Mouse (Mus musculus) yolk sac, embryonic 10.5 days (tissue): ENCODE data around the gene Fbxw4.
A peak's percentile ranks its signal among the peaks of the same experiment; 100 is the strongest.
"Not testable (repeated sequence)": the region's sequence is repeated elsewhere in the genome, so short reads cannot be mapped to it uniquely, and the experiment has no call there.

Experiments
- DNase-seq: peaks from one replicate; pipeline ENCODE4 v3.0.0-alpha.2; 2017; ENCODE audit warnings: low spot score

Fbxw4 gene

DNA sequence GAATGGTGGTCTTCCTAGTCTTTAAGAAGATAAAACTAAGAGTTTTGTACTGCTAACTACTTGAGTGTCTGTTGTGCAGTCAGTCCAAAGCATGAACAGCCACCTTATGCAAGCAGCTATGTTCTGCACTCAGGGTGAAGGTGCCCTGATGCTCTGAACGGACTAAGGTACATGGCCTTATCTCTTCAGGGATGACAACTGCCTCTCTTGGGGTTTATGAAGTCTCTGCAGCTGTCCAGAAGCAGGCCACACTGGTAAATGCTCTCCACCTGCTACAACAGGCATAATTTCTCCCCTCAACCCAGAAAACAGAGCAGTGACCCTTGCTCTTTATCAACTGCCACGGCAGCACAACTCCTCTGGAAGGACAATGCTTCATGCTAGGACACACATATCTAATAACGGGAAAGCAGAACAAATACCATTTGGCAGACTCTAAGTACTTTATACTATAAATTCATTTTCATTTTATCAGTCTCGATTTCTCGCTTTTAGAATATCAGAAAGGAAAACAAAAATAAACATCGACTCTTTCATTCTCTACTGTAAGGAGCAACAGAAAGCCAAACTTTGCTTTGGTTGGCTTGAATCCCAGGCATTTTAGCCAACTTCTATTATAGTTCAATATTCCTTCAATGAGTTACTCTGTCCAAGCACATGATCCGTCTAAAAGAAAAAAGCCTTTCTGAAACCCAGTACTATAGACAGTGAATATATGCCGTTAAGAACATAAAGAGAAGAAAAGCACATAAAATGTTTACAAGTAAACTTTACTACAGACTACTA is 3.1 kb downstream of the Fbxw4 start:
- no peak for DNase-seq

DNA sequence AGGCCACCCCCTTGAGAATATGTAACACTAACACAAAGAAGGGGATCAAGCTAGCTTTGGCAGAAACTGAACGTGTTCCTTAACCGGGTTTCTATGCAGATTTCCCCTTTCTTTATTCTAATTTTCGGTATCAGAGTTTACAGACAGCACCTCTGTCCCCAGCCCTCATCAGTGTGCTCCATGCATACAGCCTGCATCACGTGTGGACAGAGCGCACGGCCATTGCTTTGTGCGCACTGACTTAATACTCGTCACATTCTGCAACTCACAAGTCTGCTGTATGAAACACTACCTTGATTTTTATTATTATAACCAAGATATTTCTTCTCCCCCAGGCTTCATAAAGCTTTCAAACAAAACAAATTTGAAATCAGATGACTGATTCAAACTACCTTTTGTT is 4.2 kb downstream of the Fbxw4 start:
- DNase-seq: no peak

DNA sequence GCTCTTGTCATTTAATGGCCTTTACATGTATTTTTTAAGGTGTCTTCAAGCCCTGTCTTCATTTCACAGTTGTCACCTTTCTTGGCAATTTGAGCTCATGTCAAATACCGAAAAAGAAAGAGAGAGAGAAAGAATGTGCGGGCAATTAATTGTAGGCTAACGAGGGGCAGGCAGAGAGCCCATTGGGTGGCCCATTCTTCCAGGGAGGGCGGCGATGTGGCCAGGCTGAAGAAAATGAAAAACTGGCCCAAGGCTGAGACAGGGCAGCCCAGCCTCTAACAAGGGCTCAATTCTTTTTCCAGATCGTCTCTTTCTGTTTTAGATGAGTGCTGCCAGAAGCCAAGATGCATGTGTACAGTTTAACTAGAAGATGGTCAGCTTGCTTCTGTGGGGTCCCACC is 6.1 kb downstream of the Fbxw4 start:
- no peak for DNase-seq

DNA sequence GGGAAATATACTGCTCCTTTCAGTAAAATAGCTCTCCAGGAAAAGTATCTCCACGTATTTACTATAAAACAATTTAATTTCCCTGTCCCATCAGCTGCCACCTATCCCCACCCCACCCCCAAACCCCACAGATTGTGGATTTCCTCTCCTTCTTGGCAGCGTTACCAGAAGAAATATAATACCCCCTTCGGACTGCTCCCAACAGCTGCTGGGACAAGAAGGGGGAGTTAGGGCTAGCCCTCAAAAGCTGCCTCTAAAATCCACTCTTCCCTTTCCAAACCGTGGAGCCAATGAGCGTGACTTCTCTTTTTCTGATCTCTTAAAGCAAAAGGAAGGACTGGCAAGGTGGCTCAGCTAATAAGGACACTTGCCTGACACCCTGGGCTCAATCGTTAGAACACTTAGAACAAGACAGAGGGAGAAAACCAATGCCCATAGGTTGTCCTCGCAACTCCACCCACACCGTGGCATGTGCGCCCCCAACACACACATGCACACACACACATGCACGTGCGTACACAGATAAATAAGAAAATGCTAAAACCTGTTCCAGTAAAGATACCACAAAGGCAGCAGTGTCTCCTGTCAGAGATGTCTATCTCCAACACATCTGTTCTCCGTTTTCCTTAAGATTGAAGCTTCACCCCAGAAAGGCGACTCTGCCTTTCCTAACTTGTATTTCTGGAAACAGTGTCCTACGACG is 7.7 kb downstream of the Fbxw4 start:
- DNase-seq: no peak

DNA sequence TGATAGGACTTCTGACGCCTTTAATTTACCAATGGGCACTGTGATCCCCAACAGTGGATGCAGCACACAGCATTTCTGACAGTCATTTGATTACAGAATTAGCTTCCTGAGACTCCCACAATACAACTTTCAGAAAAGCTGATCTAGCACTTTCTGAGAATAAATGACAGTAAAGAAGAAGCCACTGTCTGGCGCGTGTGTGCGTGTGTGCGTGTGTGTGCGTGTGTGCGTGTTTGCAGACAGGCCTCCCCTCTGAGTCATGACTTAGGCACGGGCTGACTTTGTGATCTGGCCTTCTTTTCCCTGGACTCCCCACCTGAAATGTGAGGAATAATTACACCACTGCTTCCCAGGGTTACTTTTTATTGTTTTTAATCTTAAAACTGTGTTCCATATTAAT is 8.6 kb downstream of the Fbxw4 start:
- no peak for DNase-seq

DNA sequence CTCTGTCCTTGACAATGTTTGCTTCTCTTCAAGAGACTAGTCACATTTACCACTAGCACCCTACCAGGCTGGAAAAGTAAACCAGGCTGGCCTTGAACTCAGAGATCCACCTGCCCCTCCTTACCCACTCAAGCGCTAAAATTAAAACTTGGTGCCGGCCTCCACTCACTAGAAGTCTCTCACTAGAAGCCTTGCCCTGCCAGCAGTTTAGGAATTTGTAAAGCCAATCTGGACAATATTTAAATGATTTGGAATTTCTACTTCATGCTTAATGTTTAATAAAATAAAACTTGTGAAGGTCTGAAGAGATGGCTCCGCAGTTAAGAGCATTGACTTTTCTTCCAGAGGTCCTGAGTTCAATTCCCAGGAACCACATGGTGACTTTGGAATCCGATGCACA is 10.3 kb downstream of the Fbxw4 start:
- DNase-seq: no peak

DNA sequence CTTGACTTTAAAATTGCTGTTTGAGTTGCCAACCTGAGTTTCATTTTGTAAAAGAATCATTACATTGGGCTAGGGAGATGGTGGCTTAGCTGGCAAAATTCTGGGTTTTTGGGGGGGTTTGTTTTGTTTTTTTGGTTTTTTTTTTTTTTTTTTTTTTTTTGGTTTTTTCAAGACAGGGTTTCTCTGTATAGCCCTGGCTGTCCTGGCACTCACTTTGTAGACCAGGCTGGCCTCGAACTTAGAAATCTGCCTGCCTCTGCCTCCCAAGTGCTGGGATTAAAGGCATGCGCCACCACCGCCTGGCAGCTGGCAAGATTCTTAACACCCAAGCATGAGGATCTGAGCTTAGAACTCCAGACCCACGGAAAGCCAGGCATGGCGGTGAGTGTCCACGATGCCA is 11.6 kb downstream of the Fbxw4 start:
- not testable (repeated sequence) for DNase-seq

DNA sequence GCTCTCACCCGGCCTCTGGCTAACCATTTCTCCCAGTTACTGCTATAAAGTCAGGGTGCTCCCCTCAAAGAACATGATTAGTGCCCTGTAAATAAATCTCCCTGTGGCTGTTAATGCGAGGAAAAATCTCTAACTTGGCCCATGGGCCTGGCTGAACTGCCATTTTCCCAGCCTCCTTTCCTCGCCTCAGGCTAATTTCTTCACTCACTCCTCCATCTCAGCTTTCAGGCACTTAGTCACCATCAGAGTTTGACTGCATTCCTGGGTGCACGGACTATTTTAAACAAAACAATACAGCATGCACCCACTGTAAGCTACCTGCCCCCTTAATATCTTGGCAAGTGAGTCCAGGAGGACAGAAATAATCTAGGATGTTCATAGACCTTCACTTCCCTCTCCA is 13.2 kb downstream of the Fbxw4 start:
- DNase-seq: no peak

DNA sequence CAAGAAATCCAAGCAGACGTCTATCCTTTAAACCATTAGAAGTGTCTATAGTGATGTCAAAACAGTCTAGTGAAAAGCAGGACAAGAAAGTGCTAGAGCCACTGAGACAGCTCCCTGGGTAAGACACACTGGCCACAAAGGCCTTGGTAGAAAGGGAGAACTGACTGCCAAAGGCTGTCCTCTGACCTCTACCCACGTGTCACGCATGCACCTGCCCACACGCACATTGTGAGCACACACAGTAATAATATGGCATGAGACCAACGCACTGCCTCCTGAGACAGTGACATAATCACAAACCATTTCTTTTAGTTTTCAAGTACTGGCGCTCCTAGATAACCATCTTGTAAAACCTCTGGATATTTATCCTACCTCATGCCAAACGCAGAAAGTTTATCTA is 19.4 kb downstream of the Fbxw4 start:
- no peak for DNase-seq

DNA sequence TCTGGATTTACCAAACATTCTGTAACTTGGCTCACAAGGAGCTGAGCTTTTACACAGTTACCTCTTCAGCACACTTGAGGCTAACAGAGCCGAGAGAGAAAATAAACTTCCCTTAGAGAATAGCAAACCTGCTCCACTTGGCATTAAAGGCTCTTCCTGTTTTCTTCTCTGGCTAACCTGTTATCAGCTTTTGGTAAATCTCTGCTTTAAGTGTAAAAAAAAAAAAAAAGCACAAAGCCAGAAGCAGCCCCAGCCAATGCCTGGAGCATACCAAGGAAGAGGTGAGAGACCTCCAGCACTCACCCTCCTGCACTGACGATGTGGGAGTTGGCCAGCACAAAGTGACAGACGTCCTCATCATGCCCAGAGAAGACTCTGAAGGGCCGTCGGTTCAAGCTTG is 24.2 kb downstream of the Fbxw4 start:
- no peak for DNase-seq

DNA sequence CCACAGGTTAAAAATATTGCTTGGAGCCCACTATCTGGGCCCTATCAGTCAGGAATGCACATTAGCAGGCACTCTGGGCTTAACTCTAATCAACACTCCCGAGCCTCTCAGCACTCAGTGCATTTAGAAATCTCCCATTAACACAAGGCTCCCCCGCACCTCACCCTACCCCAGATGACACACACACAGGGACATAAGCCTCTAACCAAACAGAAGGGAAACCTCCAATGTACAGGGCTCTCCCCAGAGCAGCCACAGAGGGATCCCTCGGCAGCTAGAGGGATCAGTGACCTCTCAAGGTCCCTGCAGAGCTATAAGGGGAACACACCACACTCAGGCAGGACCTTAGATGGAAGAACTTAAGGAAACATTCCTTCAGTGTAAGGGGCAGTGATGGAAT is 28.5 kb downstream of the Fbxw4 start:
- DNase-seq: no peak

DNA sequence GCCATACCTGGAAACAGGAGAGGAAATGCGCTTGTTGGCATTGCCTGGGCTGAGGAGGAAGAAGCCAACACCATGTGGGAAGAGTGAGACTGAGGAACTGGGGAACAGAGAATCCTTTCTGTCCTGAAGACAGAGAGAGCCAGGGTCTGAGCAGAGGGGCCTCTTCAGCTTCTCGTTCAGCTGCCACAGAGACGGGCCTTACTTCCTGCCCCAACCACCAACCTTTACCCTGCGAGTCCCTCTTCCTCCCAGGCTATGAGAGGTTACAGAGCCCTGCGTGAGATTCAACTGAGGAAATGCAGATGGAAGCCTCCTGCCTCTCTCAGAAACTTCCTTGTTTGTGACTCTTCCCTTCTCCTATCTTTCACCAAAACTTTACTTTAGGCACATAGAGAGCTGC is 29.2 kb downstream of the Fbxw4 start:
- no peak for DNase-seq

DNA sequence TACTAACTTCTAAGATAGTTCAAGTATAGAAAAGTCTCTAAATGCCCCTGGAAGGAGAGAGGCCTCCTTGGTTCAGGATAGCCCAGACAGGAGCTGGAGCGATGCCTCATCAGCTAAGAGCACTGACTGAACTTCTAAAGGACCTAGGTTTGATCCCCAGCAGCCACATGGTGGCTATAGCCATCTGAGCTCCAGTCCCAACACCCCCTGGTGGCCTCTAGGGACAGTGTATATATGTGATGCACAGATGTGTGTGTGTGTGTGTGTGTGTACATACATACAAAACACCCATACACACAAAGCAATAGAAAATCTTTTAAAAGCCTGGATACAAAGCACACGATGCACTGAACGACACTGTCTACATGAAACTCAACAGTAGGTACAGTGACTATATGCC is 30.9 kb downstream of the Fbxw4 start:
- DNase-seq: no peak

DNA sequence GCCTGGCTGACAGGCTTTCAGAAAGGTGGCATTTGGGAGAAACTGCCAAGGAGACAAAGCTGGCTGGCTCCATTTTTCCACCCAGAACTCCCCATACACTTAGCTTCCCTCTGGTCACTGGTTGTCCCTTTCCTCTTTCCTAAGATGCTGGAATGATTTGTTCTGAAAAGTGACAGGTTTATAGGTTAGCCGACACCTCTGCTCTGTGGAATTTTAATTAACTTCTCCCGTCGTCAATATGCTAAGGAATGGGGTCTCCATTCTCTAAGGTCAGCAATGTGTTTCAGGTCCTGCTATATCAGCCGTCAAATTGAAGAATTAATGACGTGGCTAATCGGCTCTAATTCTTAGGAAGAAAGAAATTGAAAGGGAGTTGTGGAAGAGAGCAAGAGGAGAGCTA is 31.5 kb downstream of the Fbxw4 start:
- no peak for DNase-seq

DNA sequence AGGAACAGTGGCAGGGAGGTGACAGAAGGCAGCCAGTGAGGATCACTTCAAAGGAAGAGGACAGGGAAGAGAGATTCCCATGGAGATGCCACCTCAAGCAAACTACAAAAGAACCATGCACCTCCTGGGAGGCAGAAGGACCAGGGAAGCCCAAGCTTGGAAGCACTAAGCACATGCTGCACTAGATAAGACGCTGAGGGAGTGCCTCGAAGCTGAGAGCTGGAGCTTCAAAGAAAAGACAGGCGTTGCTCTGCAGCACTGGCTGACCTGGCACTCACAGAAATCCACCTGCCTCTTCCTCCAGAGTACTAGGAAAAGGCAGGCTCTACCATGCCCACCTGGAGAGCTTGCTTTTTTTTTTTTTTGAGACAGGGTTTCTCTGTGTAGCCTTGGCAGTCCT is 33.1 kb downstream of the Fbxw4 start:
- no peak for DNase-seq

DNA sequence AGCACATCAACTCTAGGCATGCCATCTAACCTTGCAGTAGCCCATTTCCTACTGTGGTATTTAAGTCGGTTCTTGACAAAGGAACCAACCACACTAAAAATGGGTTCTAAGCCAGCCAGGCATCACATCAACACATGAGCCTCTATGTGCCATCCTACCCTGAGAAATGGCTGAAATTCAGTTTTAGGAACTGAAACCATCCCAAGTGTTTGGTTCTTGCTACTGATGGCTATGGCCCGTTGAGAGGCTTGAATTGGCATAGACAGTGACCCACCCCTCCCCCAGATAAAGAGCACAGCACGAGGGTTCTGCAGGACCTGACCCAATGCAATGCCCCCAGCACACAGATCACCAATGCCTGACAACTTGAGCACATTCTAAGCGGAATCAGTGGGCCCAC is 36.4 kb downstream of the Fbxw4 start:
- no peak for DNase-seq

DNA sequence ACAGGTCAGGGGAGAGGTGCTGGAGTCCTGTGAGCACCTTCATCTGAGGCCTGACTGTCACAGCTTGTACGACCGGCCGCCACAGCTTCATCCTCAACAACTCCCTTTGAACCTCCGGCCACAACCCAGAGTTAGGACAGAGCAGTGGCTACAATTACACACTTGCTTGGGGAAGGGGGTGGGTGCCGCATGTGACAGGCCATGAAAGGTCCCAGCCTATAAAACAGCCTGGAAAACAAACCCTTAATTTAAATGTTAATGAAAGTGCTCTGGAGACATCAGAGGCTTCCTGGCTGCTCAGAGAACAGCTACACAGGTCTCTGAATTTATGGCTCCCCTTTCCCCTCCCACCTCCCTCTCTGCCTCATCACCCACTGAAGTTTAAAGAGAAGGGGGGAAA is 38.0 kb downstream of the Fbxw4 start:
- DNase-seq: no peak

DNA sequence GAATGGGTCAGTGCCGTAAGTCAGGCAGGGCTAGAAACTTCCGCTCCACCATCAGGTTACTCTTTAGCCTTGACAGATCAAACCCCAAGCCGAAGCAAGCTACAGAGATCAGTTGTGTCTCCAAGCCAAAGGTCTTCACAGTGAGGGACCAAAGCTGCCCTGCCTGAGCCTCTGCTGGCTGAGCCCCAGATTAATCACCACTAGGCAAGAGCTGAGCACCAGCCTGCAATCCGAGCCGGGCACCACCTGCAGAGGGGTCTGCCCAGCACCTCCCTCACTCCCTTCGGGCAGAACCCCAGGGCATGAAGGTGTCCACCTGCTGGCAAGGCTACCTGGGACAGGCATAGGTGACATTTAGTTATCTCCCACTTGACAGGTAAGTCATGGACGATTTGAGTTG is 39.1 kb downstream of the Fbxw4 start:
- peak; percentile 12 for DNase-seq

DNA sequence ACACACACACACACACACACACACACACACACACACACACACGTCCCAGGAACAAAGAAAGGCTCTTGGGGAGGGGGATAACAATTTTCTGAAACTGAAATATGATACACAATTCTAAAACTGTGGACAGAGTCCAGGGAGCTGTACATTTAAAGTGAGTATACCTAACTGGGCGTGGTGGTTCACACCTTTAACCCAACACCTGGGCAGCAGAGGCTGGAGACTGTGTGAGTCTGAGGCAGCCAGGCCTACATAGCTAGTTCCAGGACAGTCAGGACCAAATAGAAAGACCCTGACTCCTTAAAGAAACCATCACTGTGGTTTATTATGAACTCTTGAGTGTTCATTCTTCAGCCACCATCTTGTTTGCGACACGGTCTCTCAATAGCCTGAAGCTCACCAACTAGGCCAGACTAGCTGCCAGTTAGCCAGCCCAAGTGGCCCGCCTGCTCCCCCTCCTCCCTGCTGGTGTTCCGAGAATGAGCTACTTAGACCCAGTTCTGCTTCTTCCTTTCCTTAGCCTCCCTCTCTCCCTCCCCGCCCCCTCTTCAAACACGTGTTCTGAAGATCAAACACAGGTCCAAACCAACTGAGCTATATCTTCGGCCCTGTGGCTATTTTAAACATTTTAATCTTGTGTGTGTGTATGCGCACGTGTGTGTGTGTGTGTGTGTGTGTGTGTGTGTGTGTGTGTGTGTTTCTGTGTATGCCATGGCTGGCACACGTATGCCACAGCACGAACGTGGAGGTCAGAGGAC is 40.2 kb downstream of the Fbxw4 start:
- DNase-seq: no peak

DNA sequence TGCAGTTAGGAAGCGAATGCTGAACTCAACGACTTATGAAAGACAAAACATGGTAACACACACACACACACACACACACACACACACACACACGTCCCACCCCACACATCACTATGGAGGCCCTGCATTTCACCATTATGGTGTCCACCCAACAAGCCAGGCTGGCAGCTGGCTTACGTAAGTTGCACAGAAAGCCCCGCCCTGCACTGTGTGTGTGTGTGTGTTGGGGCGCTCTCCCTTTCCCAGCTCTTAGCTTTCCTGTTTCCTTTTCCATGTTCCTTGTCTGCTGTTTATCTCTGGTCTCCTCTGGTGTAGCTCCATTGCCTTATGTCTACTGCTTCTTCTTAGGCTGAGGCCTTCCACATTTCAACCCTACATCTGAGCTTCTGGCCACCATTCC is 41.9 kb downstream of the Fbxw4 start:
- no peak for DNase-seq

DNA sequence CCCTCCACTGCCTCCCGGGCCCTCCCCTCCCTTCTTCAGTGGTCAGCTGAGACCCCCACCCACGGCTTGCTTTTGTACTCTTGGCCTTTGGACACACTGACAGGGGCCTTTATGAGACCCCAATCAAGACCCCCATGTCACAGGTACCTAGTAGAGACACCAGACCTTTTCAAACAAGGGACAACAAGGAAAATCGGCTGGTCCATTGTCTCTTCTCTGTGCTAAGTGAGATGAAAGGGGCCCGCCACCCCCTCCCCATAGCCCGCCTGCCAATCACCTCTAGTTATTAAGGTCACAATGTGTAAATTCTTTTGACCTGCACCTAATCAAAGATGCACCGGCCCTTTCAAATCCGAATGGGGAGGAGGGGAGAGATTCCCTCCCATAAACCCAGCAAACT is 43.4 kb downstream of the Fbxw4 start:
- DNase-seq: no peak

DNA sequence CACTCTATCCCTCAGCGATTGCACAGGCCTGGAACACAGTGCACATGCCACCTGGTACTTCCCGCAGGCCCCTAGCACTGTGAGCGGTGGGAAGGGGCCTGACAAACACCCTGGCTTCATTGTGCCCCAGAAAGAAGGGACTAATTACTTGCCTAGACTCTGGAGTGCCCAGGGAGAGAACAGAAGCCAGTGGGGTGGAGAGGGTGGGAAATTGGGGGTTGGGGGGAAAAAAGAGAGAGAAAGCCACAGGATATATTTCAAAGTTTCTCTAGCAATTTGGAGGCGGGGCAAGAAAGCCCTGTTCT is 43.9 kb downstream of the Fbxw4 start:
- no peak for DNase-seq

DNA sequence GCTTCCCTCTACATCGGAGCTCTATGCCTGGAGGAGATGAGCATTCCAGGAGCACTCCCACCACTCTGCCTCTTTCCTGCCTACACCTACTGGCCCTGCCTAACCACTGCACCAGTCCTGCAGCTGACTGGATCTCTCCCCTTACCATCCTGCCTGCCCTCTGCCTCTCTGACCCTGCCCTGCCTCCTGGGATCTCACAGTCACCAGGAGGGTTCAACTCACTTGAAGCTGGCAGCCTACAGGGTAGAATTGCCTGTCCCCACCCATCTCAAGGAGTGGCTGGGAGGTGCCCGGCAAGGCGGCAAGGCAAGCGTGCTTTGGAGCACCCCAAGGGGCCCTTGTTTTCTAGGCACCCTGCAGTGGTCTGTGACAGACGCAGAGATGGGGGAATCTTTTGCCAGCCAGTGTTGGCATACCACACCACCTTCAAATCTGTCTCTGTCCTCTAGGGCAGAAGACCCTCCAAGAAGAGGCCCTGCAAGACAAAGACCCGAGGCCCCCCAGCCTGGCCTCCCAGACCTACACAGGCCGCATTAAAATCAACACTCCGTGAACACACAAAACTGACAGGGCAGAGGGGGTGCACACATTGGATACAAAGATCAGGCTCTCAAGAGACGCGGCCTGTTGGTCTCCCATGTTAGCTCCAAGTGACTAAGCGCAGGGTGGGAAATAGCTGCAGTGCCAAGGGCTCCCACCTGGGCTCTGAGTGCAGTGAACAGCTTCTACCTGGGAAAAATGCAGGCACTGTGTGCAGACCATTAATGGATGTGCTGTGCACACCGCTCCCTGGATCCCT is 44.5 kb downstream of the Fbxw4 start:
- DNase-seq: no peak
